Mouse (Mus musculus): ENCODE measurements around the gene Ddr1.

DNA sequence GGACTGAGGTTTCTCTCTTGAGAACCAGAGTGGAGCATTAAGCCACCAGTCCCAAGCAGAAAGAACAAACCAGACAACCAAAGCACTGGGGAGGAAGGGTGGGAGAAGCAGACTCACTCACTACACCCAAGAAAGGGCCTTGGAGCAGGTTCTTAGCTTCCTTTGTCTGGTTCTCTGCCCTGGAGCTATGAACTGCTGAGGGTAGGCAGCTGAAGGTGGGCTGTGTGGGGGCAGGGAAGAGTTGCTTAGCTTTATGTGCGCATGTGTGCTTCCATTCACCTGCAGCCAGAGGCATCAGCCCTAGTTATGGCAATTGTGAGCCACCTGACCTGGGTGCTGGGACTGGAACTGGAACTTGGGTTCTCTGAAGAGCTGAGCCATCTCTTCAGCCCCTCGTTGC lies 51.3 kb downstream of the Ddr1 start:
- TF ChIP-seq CTCF (IDR thresholded peaks at IDR 0.05; ENCODE audit: insufficient read depth, low read depth, low read length) (no peak), POLR2A (IDR thresholded peaks at IDR 0.05; ENCODE audit: insufficient read depth, low read depth, low read length) (no peak)

All from olfactory bulb, adult 2 months (tissue).